Mouse (Mus musculus) monocyte, adult 5-6 weeks (primary cell): Measurements from ENCODE around the gene Cyth1. TPM values are rescaled to one million over a fixed set of nuclear protein-coding genes. Genes with fewer than 3 reads are reported as not detected.

Experiments
- ATAC-seq: fragments of 153-309, 156-312 bp; replicated peaks from 2 replicates; pipeline ENCODE4 v1.8.0; 2017; ENCODE audit warnings: mild to moderate bottlenecking; ENCODE audit not compliant: low TSS enrichment, insufficient number of reproducible peaks, severe bottlenecking, poor library complexity, low FRiP score
- total RNA-seq: library from RNA; stranded (forward); fragments of 200-1000, 200-491, 200-594 nt; gene quantifications from 3 replicates; pipeline ENCODE4 v1.2.3, GENCODE M21; 2017

Gene Cyth1
- total RNA-seq, 1 experiment from 2014 or later = 110 TPM

- no peak for ATAC-seq
Observed at GRCm38 (mm10) chr11:118207424-118208033, 40.9 kb downstream of the Cyth1 start.

GRCm38 (mm10) chr11:118206267-118206666 is 42.1 kb downstream of the Cyth1 start:
- no peak for ATAC-seq

- no peak for ATAC-seq
Observed at GRCm38 (mm10) chr11:118203469-118203868, 44.9 kb downstream of the Cyth1 start.

GRCm38 (mm10) chr11:118202410-118203233 is 45.8 kb downstream of the Cyth1 start:
- peak; percentile 51 for ATAC-seq

- ATAC-seq = no peak
Observed at GRCm38 (mm10) chr11:118201833-118202409, 46.5 kb downstream of the Cyth1 start.

GRCm38 (mm10) chr11:118200834-118201830 is 47.3 kb downstream of the Cyth1 start:
- ATAC-seq = no peak

- no peak for ATAC-seq
Observed at GRCm38 (mm10) chr11:118198296-118198600, 50.1 kb downstream of the Cyth1 start.

- no peak for ATAC-seq
Observed at GRCm38 (mm10) chr11:118197508-118198295, 50.7 kb downstream of the Cyth1 start.

- ATAC-seq = no peak
Observed at GRCm38 (mm10) chr11:118196824-118197388, 51.5 kb downstream of the Cyth1 start.

- ATAC-seq = no peak
Observed at GRCm38 (mm10) chr11:118193390-118194147, 54.8 kb downstream of the Cyth1 start.

GRCm38 (mm10) chr11:118192973-118193372 is 55.4 kb downstream of the Cyth1 start:
- no peak for ATAC-seq

- no peak for ATAC-seq
Observed at GRCm38 (mm10) chr11:118182768-118183167, 65.6 kb downstream of the Cyth1 start.

- ATAC-seq = no peak
Observed at GRCm38 (mm10) chr11:118182353-118182752, 66.0 kb downstream of the Cyth1 start.

GRCm38 (mm10) chr11:118180199-118180598 is 68.2 kb downstream of the Cyth1 start:
- ATAC-seq = peak; percentile 34; the same call in 1 of the 2 replicates

- ATAC-seq = peak; percentile 10; the same call in 1 of the 2 replicates
Observed at GRCm38 (mm10) chr11:118178236-118178635, 70.2 kb downstream of the Cyth1 start.

GRCm38 (mm10) chr11:118174752-118175151 is 73.6 kb downstream of the Cyth1 start:
- ATAC-seq = no peak

GRCm38 (mm10) chr11:118172768-118173167 is 75.6 kb downstream of the Cyth1 start:
- ATAC-seq = no peak
